Mouse (Mus musculus) erythroblast, adult 5-6 weeks (primary cell): ENCODE results near the gene Slc15a4. TPM values are rescaled to one million over a fixed set of nuclear protein-coding genes. Genes with fewer than 3 reads are reported as not detected.

Experiments used
- ATAC-seq: replicated peaks from 2 replicates; pipeline ENCODE4 v1.8.0; 2016; ENCODE audit warnings: moderate number of reproducible peaks, mild to moderate bottlenecking, moderate TSS enrichment, inconsistent platforms; ENCODE audit not compliant: poor library complexity, low FRiP score, severe bottlenecking
- total RNA-seq, 2 experiments: library from RNA; stranded (forward) in 1 of 2; stranded (reverse) in 1 of 2; fragments of 150-400 nt in 1 of 2; fragments of 200-764, 138-1000 nt in 1 of 2; gene quantifications; 2 replicates each; pipeline versions ENCODE4 v1.2.3 to v1.2.4; 2015 to 2017; ENCODE audit warnings: low replicate concordance in 2 of 2

Slc15a4 gene
- 5.4 and 37.6 TPM in 2 replicates for total RNA-seq (2015; ENCODE audit: low replicate concordance)
- 10.0 and 12.1 TPM in 2 replicates for total RNA-seq (2017; ENCODE audit: low replicate concordance)

GRCm38 (mm10) chr5:127632167-127633145 is at the start of gene Slc15a4, which contains the start of gene Glt1d1:
Gene Slc15a4, minus strand, starts transcription at chr5:127632897.
Gene Glt1d1, plus strand, starts transcription at chr5:127632262.
- no peak for ATAC-seq

- ATAC-seq: no peak
Measured at GRCm38 (mm10) chr5:127678501-127678900, 45.8 kb upstream of the Slc15a4 start.

GRCm38 (mm10) chr5:127677561-127677960 is 44.9 kb upstream of the Slc15a4 start:
- ATAC-seq: no peak

- ATAC-seq: no peak
Measured at GRCm38 (mm10) chr5:127673913-127674312, 41.2 kb upstream of the Slc15a4 start.

GRCm38 (mm10) chr5:127660979-127661378 is 28.3 kb upstream of the Slc15a4 start:
- no peak for ATAC-seq

GRCm38 (mm10) chr5:127660267-127660666 is 27.6 kb upstream of the Slc15a4 start:
- no peak for ATAC-seq

- ATAC-seq: no peak
Measured at GRCm38 (mm10) chr5:127659312-127659711, 26.6 kb upstream of the Slc15a4 start.

- no peak for ATAC-seq
Measured at GRCm38 (mm10) chr5:127658257-127658656, 25.6 kb upstream of the Slc15a4 start.

- ATAC-seq: no peak
Measured at GRCm38 (mm10) chr5:127649077-127649476, 16.4 kb upstream of the Slc15a4 start.

GRCm38 (mm10) chr5:127648046-127648445 is 15.3 kb upstream of the Slc15a4 start:
- ATAC-seq: no peak

GRCm38 (mm10) chr5:127641185-127641958 is 8.7 kb upstream of the Slc15a4 start:
- ATAC-seq: no peak

- no peak for ATAC-seq
Measured at GRCm38 (mm10) chr5:127640359-127640758, 7.7 kb upstream of the Slc15a4 start.

GRCm38 (mm10) chr5:127639635-127640034 is 6.9 kb upstream of the Slc15a4 start:
- ATAC-seq: no peak

- ATAC-seq: no peak
Measured at GRCm38 (mm10) chr5:127639067-127639605, 6.4 kb upstream of the Slc15a4 start.

GRCm38 (mm10) chr5:127638177-127638576 is 5.5 kb upstream of the Slc15a4 start:
- ATAC-seq: no peak

- ATAC-seq: no peak
Measured at GRCm38 (mm10) chr5:127637622-127638021, 4.9 kb upstream of the Slc15a4 start.

- no peak for ATAC-seq
Measured at GRCm38 (mm10) chr5:127633666-127634065, 969 bp upstream of the Slc15a4 start.

- no peak for ATAC-seq
Measured at GRCm38 (mm10) chr5:127633188-127633587, 491 bp upstream of the Slc15a4 start.

- no peak for ATAC-seq
Measured at GRCm38 (mm10) chr5:127631671-127632070, 1.0 kb downstream of the Slc15a4 start.

- ATAC-seq: no peak
Measured at GRCm38 (mm10) chr5:127627242-127627641, 5.5 kb downstream of the Slc15a4 start.
